Mouse (Mus musculus) mesoderm, embryonic 11.5 days (tissue): ENCODE measurements around the gene Gm13124.
"Not testable (repeated sequence)": the region's sequence is repeated elsewhere in the genome, so short reads cannot be mapped to it uniquely, and the experiment has no call there.

Source experiments
- DNase-seq: peaks from one replicate; pipeline ENCODE4 v3.0.0-alpha.2; 2012; ENCODE audit warnings: low read depth, low spot score

The Gm13124 gene

GRCm38 (mm10) chr4:144565034-144565433, at the start of gene Gm13124:
Gene Gm13124, minus strand, starts transcription at chr4:144565134.
- DNase-seq, result no peak

DNA sequence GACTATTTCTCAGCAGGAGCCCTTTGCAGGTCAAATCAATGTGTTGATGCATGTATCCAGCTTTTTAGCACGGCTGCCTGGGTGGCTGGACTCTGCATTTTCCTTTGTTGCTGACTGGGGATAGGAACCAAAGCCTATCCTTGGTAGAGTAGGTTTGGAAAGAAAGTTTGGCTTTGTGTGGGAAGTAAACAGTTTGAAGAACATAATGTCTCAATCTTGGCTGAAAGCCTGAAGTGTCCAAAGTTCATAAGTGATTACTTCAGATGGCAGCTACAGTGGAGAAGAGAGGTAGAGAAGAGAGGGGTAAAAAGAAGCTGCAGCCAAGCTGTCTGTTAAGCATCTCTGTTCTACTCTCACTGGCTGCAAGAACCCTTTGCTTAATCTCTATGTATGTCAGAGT, 49.7 kb upstream of the Gm13124 start:
- no peak for DNase-seq

- DNase-seq, result no peak
Observed at GRCm38 (mm10) chr4:144613407-144613806, 48.5 kb upstream of the Gm13124 start, which contains the start of gene Aadacl4. Gene Aadacl4, plus strand, starts transcription at chr4:144613707.

GRCm38 (mm10) chr4:144592790-144593189, 27.9 kb upstream of the Gm13124 start:
- DNase-seq, result no peak

- DNase-seq, result not testable (repeated sequence)
Observed at GRCm38 (mm10) chr4:144586207-144586606, 21.3 kb upstream of the Gm13124 start.

- DNase-seq, result no peak
Observed at GRCm38 (mm10) chr4:144567752-144568151, 2.8 kb upstream of the Gm13124 start.

GRCm38 (mm10) chr4:144561205-144561604, 3.7 kb downstream of the Gm13124 start:
- DNase-seq, result no peak

DNA sequence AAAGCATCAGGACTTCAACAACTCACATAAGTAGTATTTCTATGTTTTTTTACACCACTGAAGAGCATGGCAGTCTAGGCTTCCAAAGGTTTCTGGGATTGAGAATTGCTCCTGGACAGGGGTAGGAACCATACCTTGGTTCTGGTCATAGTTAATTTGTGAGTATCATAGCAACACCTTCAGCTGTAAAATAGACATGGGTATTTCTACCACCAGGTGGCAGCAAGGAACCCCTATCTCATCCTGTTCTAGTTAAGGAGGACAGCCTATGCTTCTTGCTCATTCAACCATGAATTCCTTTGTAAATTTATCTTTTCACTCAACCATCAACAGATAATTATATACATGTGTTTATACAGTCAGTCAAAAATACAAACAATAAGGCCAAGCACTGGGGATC, 5.1 kb downstream of the Gm13124 start:
- DNase-seq, result peak; percentile 4

DNA sequence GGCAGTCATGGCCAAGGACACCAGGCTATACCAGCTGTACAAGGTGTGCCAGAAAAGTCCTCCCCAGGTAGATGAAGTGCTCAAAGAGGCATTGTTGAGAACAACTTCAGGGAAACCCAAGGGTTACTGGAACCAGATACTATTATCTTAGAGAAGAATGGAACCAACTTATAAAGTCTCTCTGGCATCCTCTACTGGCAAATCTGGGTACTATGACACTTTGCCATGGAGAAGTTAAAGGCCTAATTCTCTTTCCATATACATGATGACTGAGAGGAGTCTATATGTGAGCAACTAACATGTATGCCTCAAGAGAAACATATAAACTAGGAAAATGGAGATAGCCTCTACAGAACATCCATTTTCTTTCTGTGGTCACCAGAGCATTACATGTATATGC, 13.8 kb downstream of the Gm13124 start:
- DNase-seq, result no peak

GRCm38 (mm10) chr4:144545339-144545738, 19.6 kb downstream of the Gm13124 start:
- DNase-seq, result not testable (repeated sequence)

- DNase-seq, result no peak
Observed at GRCm38 (mm10) chr4:144544689-144545088, 20.2 kb downstream of the Gm13124 start.

GRCm38 (mm10) chr4:144519522-144519921, 45.4 kb downstream of the Gm13124 start, which contains the start of gene 9430007A20Rik:
Gene 9430007A20Rik, plus strand, starts transcription at chr4:144519822.
- DNase-seq, result no peak

- DNase-seq, result peak; percentile 1
Observed at GRCm38 (mm10) chr4:144506518-144506917, 58.4 kb downstream of the Gm13124 start.
